Mouse (Mus musculus): Measurements from ENCODE around the gene Gm20388. TPM values are rescaled to one million over a fixed set of nuclear protein-coding genes. Genes with fewer than 3 reads are reported as not detected.

The Gm20388 gene
- polyA plus RNA-seq, 1 experiment = 23.9 TPM

DNA sequence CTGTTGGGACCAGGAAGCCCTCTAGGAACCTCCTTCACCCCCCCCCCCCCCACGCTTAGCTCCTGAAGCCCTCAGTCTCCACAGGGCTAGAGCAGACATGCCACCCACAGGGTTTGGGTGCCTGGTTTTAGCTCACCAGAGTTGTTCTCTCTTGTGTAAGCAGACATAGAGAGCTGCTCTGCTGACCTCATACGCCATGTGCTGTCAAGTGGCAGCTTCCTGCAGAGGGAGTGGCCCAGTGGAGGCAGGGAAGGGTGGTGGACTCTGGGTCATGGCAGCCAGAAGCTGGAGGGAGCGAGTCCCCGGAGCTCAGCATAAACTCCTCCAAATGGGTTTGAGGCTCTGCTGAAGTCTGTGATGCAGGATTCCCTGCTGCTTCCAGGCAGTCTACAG lies 833.3 kb downstream of the Gm20388 start:
- Histone ChIP-seq H3K4me1 (ENCODE audit: control insufficient read depth, insufficient read depth, low read length) (no peaks in the 10 kb centered on the region), H3K4me3 (ENCODE audit: insufficient read depth, low read length) (no peak overlapping the region), H3K27ac (ENCODE audit: insufficient read depth, low read length) (no peak overlapping the region)
- no peak for TF ChIP-seq POLR2A (IDR thresholded peaks at IDR 0.05; ENCODE audit: extremely low read depth, insufficient read depth, low read length)
- TF ChIP-seq CTCF (IDR thresholded peaks at IDR 0.05; ENCODE audit: extremely low read depth, insufficient read depth, low read length) = no peak

DNA sequence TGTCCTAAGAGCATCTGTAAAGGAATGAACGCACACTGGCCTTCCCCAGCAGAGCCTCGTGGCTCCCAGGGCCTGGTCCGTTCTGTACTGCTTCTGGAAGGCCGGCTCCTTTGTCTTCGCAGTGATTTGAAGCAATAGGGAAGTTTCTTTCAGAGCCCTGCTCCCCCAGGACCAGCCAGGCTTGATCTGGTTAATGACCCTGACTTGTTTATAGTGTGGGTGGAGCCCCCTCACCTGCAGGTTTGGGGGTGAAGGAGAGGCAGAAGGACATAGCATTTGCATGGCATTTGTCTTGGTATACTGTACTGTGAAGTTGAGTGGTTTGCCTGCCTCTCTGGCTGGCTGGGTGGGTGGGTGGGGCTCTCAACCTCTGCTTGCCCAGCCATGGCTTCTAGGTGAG lies 833.8 kb downstream of the Gm20388 start:
- Histone ChIP-seq H3K4me3 (ENCODE audit: insufficient read depth, low read length) (no peak overlapping the region), H3K27ac (ENCODE audit: insufficient read depth, low read length) (no peak overlapping the region), H3K4me1 (ENCODE audit: control insufficient read depth, insufficient read depth, low read length) (no peaks in the 10 kb centered on the region)
- no peak for TF ChIP-seq CTCF (IDR thresholded peaks at IDR 0.05; ENCODE audit: extremely low read depth, insufficient read depth, low read length)
- no peak for TF ChIP-seq POLR2A (IDR thresholded peaks at IDR 0.05; ENCODE audit: extremely low read depth, insufficient read depth, low read length)

- Histone ChIP-seq H3K27ac (ENCODE audit: insufficient read depth, low read length) (no peak overlapping the region), H3K4me1 (ENCODE audit: control insufficient read depth, insufficient read depth, low read length) (no peaks in the 10 kb centered on the region), H3K4me3 (ENCODE audit: insufficient read depth, low read length) (no peak overlapping the region)
- TF ChIP-seq CTCF (IDR thresholded peaks at IDR 0.05; ENCODE audit: extremely low read depth, insufficient read depth, low read length) (no peak), POLR2A (IDR thresholded peaks at IDR 0.05; ENCODE audit: extremely low read depth, insufficient read depth, low read length) (no peak)
Measured at GRCm38 (mm10) chr8:120745226-120745625, 834.6 kb downstream of the Gm20388 start.

DNA sequence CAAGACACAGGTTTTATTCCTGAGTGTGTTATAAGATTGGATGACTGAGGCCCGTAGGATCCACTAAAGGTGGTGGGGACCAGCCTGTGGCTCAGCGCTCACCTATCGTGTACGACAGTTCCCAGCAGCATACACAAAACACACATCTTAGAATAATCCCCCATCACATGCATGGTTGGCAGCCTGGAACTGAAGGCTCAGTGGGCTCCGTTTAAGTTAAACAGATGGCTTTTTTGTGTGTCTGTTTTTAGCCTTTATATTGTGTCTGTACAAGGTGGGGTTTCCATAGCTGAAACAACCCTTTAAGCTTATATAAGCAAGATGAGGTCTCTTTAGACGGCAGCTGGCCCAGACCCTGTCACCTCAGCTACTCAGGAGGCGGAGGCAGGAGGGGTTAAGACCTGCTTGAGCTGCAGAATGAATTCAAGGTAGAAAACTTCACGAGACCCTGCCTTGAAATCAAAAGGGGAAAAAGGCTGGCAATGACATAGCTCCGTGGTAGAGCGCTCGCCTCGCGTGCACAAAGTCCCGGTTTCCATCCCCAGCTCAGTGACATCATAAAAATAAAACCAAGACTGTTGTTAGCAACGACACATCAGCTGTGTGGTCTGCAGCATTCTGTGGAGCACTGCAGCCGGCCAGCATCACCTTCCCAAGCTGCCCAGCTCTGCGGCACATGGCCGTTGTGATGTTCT lies 835.5 kb downstream of the Gm20388 start:
- Histone ChIP-seq H3K27ac (ENCODE audit: insufficient read depth, low read length) (no peak overlapping the region), H3K4me1 (ENCODE audit: control insufficient read depth, insufficient read depth, low read length) (no peaks in the 10 kb centered on the region), H3K4me3 (ENCODE audit: insufficient read depth, low read length) (no peak overlapping the region)
- TF ChIP-seq CTCF (IDR thresholded peaks at IDR 0.05; ENCODE audit: extremely low read depth, insufficient read depth, low read length) (no peak), POLR2A (IDR thresholded peaks at IDR 0.05; ENCODE audit: extremely low read depth, insufficient read depth, low read length) (no peak)

DNA sequence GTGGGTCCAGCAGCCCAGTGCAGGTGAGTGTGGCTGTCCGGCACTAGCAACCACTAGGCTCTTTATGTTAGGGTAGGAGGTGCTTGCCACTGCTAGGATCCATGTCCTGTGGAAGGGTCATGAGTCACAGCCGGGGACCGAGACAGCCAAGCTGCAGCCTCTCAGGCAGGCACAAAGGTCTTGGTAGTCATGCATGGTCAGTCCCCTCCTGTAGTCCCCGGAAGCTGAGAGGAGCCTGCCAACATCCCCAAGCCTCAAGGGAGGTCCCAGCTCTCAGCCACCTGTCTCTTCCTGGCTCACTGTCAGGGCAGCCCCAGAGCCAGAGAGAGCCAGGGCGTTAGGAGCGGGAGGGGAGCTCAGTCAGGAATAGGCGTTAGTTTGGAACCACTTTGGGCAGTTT lies 836.6 kb downstream of the Gm20388 start:
- no peak for TF ChIP-seq CTCF (IDR thresholded peaks at IDR 0.05; ENCODE audit: extremely low read depth, insufficient read depth, low read length)
- no peak for TF ChIP-seq POLR2A (IDR thresholded peaks at IDR 0.05; ENCODE audit: extremely low read depth, insufficient read depth, low read length)
- H3K4me3 ChIP-seq (ENCODE audit: insufficient read depth, low read length) = no peak overlapping the region
- H3K4me1 ChIP-seq (ENCODE audit: control insufficient read depth, insufficient read depth, low read length) = no peaks in the 10 kb centered on the region
- H3K27ac ChIP-seq (ENCODE audit: insufficient read depth, low read length) = no peak overlapping the region

DNA sequence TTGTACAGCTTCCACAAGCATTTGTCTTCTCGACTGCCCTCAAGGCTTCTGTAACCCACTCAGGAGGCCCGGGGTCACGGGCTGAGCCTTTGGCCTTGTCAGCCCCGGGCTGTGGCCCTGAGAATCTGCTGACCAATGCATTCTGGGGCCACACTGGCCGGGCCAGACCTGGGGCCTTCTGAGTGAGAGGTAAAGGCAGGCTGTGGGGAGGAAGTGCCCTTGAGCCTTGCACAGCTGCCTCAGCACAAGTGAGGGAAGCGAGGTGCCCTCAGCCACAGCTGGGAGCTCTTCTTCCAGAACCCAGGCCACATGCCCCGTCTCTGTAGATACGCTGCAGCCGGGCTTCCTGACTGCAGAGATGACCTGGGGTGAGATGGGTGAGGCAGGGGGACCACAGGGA lies 840.0 kb downstream of the Gm20388 start:
- no peak for TF ChIP-seq CTCF (IDR thresholded peaks at IDR 0.05; ENCODE audit: extremely low read depth, insufficient read depth, low read length)
- no peak for TF ChIP-seq POLR2A (IDR thresholded peaks at IDR 0.05; ENCODE audit: extremely low read depth, insufficient read depth, low read length)
- no peak overlapping the region for H3K4me3 ChIP-seq (ENCODE audit: insufficient read depth, low read length)

GRCm38 (mm10) chr8:120751226-120752081 lies 840.8 kb downstream of the Gm20388 start:
- no peak for TF ChIP-seq POLR2A (IDR thresholded peaks at IDR 0.05; ENCODE audit: extremely low read depth, insufficient read depth, low read length)
- TF ChIP-seq CTCF (IDR thresholded peaks at IDR 0.05; ENCODE audit: extremely low read depth, insufficient read depth, low read length) = no peak
- Histone ChIP-seq H3K27ac (ENCODE audit: insufficient read depth, low read length) (no peak overlapping the region), H3K4me1 (ENCODE audit: control insufficient read depth, insufficient read depth, low read length) (no peaks in the 10 kb centered on the region), H3K4me3 (ENCODE audit: insufficient read depth, low read length) (no peak overlapping the region)

More for the DNA sequence above, 840.0 kb downstream of the Gm20388 start:
- H3K27ac ChIP-seq (ENCODE audit: insufficient read depth, low read length) = no peak overlapping the region
- H3K4me1 ChIP-seq (ENCODE audit: control insufficient read depth, insufficient read depth, low read length) = no peaks in the 10 kb centered on the region

DNA sequence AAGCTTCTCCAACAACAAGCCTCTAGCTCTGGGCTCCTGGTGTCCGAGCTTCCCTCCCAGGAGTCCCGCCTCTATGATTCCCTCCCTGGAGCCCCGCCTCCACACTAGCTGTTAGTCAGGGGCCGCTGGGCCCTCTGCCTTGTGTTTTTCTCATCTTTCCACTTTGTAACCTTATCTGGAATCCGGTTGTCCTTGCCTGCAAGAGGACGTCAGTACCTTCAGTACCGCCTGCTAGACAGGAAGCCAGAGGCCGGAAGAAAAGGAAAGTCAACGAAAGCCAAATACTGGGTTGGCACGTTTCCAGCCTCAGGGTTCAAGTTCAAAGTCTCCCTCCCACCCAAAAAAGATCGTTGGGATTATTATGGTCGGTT lies 841.4 kb downstream of the Gm20388 start:
- H3K27ac ChIP-seq (ENCODE audit: insufficient read depth, low read length) = no peak overlapping the region
- TF ChIP-seq CTCF (IDR thresholded peaks at IDR 0.05; ENCODE audit: extremely low read depth, insufficient read depth, low read length) (no peak), POLR2A (IDR thresholded peaks at IDR 0.05; ENCODE audit: extremely low read depth, insufficient read depth, low read length) (no peak)
- H3K4me1 ChIP-seq (ENCODE audit: control insufficient read depth, insufficient read depth, low read length) = no peaks in the 10 kb centered on the region
- no peak overlapping the region for H3K4me3 ChIP-seq (ENCODE audit: insufficient read depth, low read length)

DNA sequence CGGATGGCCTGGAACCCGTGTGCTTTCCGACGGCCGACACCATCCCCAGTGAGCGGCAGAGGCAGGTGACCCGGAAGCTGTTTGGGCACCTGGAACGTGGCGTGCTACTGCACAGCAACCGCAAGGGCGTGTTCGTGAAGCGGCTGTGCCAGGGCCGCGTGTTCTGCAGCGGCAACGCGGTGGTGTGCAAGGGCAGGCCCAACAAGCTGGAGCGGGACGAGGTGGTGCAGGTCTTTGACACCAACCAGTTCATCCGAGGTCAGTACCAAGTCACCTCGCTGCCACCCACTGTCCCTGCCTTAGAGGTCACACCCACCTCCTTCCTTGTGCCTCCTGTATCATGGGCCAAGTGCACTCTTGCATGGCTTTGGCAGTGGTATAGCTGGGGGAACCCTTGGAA lies 842.8 kb downstream of the Gm20388 start:
- Histone ChIP-seq H3K4me1 (ENCODE audit: control insufficient read depth, insufficient read depth, low read length) (no peaks in the 10 kb centered on the region), H3K27ac (ENCODE audit: insufficient read depth, low read length) (no peak overlapping the region), H3K4me3 (ENCODE audit: insufficient read depth, low read length) (no peak overlapping the region)
- TF ChIP-seq POLR2A (IDR thresholded peaks at IDR 0.05; ENCODE audit: extremely low read depth, insufficient read depth, low read length) = no peak
- no peak for TF ChIP-seq CTCF (IDR thresholded peaks at IDR 0.05; ENCODE audit: extremely low read depth, insufficient read depth, low read length)

All from cortical plate, adult 2 months (tissue).